8 mouse cellular contexts compared by ENCODE assay signal in genomic region chr11:78181830-78182357, GRCm38 (mm10). TPM values are rescaled to one million over a fixed set of nuclear protein-coding genes. Genes with fewer than 3 reads are reported as not detected.
DNase-seq lines count a peak whose midpoint lies in the region; ATAC-seq and TF ChIP-seq lines count a peak whose summit lies in the region.

No protein-coding gene starts in this region.

- peaks cover 58% of the 10 kb centered on the region for H3K4me1 ChIP-seq in kidney, embryonic 15.5 days
- H3K4me1 ChIP-seq in kidney, adult 2 months (ENCODE audit: control insufficient read depth, insufficient read depth, low read length) = peaks cover 9% of the 10 kb centered on the region; the same call in 1 of the 2 replicates
- peaks cover 44% of the 10 kb centered on the region for H3K4me1 ChIP-seq in embryonic facial prominence, embryonic 12.5 days
- peaks cover 34% of the 10 kb centered on the region for H3K4me1 ChIP-seq in intestine, embryonic 15.5 days (replicated peaks)

- H3K4me3 ChIP-seq in kidney, embryonic 15.5 days (replicated peaks) = peak overlapping the region; percentile 95
- no peak overlapping the region for H3K4me3 ChIP-seq in kidney, adult 2 months (ENCODE audit: insufficient read depth, low read depth, low read length)
- peak overlapping the region; percentile 90 for H3K4me3 ChIP-seq in embryonic facial prominence, embryonic 12.5 days
- peak overlapping the region; percentile 70 for H3K4me3 ChIP-seq in intestine, embryonic 15.5 days (replicated peaks)
- peak overlapping the region; percentile 91 for H3K4me3 ChIP-seq in myocyte

- H3K27me3 ChIP-seq in kidney, embryonic 15.5 days = no peaks in the 10 kb centered on the region
- H3K27me3 ChIP-seq in kidney, adult 2 months (replicated peaks; ENCODE audit: control insufficient read depth, insufficient read depth, low read length) = no peaks in the 10 kb centered on the region
- no peaks in the 10 kb centered on the region for H3K27me3 ChIP-seq in embryonic facial prominence, embryonic 12.5 days
- H3K27me3 ChIP-seq in intestine, embryonic 15.5 days (replicated peaks) = no peaks in the 10 kb centered on the region
- no peaks in the 10 kb centered on the region for H3K27me3 ChIP-seq in myocyte (ENCODE audit: control insufficient read depth, insufficient read depth, insufficient read length)

- H3K9ac ChIP-seq in kidney, embryonic 15.5 days = peak overlapping the region; percentile 97
- peak overlapping the region; percentile 93 for H3K9ac ChIP-seq in embryonic facial prominence, embryonic 12.5 days
- peak overlapping the region; percentile 82 for H3K9ac ChIP-seq in intestine, embryonic 15.5 days

- 39% methylated on average over 2 of the region's 2 CpGs for WGBS in kidney, embryonic 15.5 days
- 36% methylated on average over 2 of the region's 2 CpGs for WGBS in kidney, adult 2 months
- WGBS in embryonic facial prominence, embryonic 12.5 days = 38% methylated on average over 2 of the region's 2 CpGs
- WGBS in intestine, embryonic 15.5 days = 37% methylated on average over 2 of the region's 2 CpGs

- no peak for DNase-seq in kidney, adult 2 months
- no peak for DNase-seq in gastrocnemius, adult 18-20 months (ENCODE audit: low spot score)
- DNase-seq in left cerebral cortex, adult 9 months (ENCODE audit: low spot score in 2 of 2) = no peak
- no peak for DNase-seq in left cerebral cortex, postnatal 14 days (ENCODE audit: low spot score in 2 of 2)

- H3ac ChIP-seq in myocyte (ENCODE audit: control insufficient read depth, insufficient read length) = no peak overlapping the region

- intact Hi-C loops in left cerebral cortex, postnatal 14 days (cut with DNase I) = no loop called here

- peak overlapping the region; percentile 94 for H3K4me2 ChIP-seq in kidney, embryonic 15.5 days
- H3K4me2 ChIP-seq in embryonic facial prominence, embryonic 12.5 days (replicated peaks) = peak overlapping the region; percentile 84
- peak overlapping the region; percentile 83 for H3K4me2 ChIP-seq in intestine, embryonic 15.5 days (replicated peaks)
- peak overlapping the region; percentile 95 for H3K4me2 ChIP-seq in myocyte (ENCODE audit: low read depth)

- no peak for TF ChIP-seq POLR2A in kidney, adult 2 months (IDR thresholded peaks at IDR 0.05; ENCODE audit: low read depth, low read length)
- TF ChIP-seq POLR2A in myocyte (IDR thresholded peaks at IDR 0.05; ENCODE audit: insufficient read length, low read depth) = peak; percentile 11

- H3K9me3 ChIP-seq in kidney, embryonic 15.5 days (replicated peaks) = no peaks in the 10 kb centered on the region
- H3K9me3 ChIP-seq in embryonic facial prominence, embryonic 12.5 days = no peaks in the 10 kb centered on the region
- no peaks in the 10 kb centered on the region for H3K9me3 ChIP-seq in intestine, embryonic 15.5 days

- no peak for TF ChIP-seq CTCF in kidney, adult 2 months (conservative IDR thresholded peaks at IDR 0.05; ENCODE audit: insufficient read depth, insufficient read length, low read depth, low read length)

- H3K27ac ChIP-seq in kidney, embryonic 15.5 days = no peak overlapping the region
- H3K27ac ChIP-seq in kidney, adult 2 months (ENCODE audit: insufficient read depth, low read depth, low read length) = no peak overlapping the region
- H3K27ac ChIP-seq in embryonic facial prominence, embryonic 12.5 days = no peak overlapping the region
- H3K27ac ChIP-seq in intestine, embryonic 15.5 days = 0 out of 2 replicates have a peak overlapping the region, but pooled peaks have one; percentile 45

- ATAC-seq in kidney, embryonic 15.5 days (replicated peaks; ENCODE audit: low FRiP score) = no peak
- no peak for ATAC-seq in embryonic facial prominence, embryonic 12.5 days (ENCODE audit: insufficient number of reproducible peaks, insufficient read depth, low FRiP score, low TSS enrichment)
- no peak for ATAC-seq in intestine, embryonic 15.5 days

- peaks cover 32% of the 10 kb centered on the region for H3K36me3 ChIP-seq in kidney, embryonic 15.5 days
- peaks cover 4% of the 10 kb centered on the region; the same call in 1 of the 2 replicates for H3K36me3 ChIP-seq in kidney, adult 2 months (ENCODE audit: control insufficient read depth, insufficient read depth, low read length)
- peaks cover 26% of the 10 kb centered on the region for H3K36me3 ChIP-seq in embryonic facial prominence, embryonic 12.5 days
- H3K36me3 ChIP-seq in intestine, embryonic 15.5 days = peaks cover 9% of the 10 kb centered on the region
- H3K36me3 ChIP-seq in myocyte (ENCODE audit: control insufficient read depth, insufficient read depth) = peaks cover 32% of the 10 kb centered on the region

- peaks cover 33% of the 10 kb centered on the region for H3K79me2 ChIP-seq in myocyte (ENCODE audit: control insufficient read depth, insufficient read depth)

TF ChIP-seq in myocyte, 11 proteins besides CTCF, POLR2A, EP300 and RAD21:
- no peak for TF ChIP-seq MAX (IDR thresholded peaks at IDR 0.05; ENCODE audit: low read depth)
- no peak for TF ChIP-seq CEBPB (IDR thresholded peaks at IDR 0.05; ENCODE audit: insufficient read depth, poor library complexity, severe bottlenecking)
- TF ChIP-seq POLR2AphosphoS2 (IDR thresholded peaks at IDR 0.05; ENCODE audit: insufficient read length, low read depth) = peak; percentile 22

RNA-seq across cellular contexts. Expression of gene Rpl23a, which starts 1.5 kb away (rescaled TPM):
- polyA plus RNA-seq in kidney, embryonic 15.5 days (2015; fragmentation: Nextera tagmentation; extraction: Ambion mirVana) = 1,327 and 1,492 TPM in 2 replicates
- 153 and 278 TPM in 2 replicates for polyA plus RNA-seq in kidney, adult 2 months (2012; rRNA removed)
- 1,221 and 1,230 TPM in 2 replicates for polyA plus RNA-seq in embryonic facial prominence, embryonic 12.5 days (2016; fragmentation: Nextera tagmentation; extraction: Ambion mirVana)
- polyA plus RNA-seq in intestine, embryonic 15.5 days (2015; fragmentation: Nextera tagmentation; extraction: Ambion mirVana) = 1,310 and 1,463 TPM in 2 replicates
- polyA plus RNA-seq in myocyte (2012; fragmentation: generic; extraction: Trizol) = 3,571 TPM
- total RNA-seq in gastrocnemius, adult 18-20 months (2021) = 100 to 1,000 TPM; 845 to 889 TPM
- total RNA-seq in left cerebral cortex, postnatal 14 days (2021) = 100 to 1,000 TPM; 643 to 660 TPM

RNA-seq across cellular contexts. Expression of gene Tlcd1, which starts 5.4 kb away (rescaled TPM):
- polyA plus RNA-seq in kidney, embryonic 15.5 days (2015; fragmentation: Nextera tagmentation; extraction: Ambion mirVana) = 28.7 and 31.8 TPM in 2 replicates
- 78.2 and 144 TPM in 2 replicates for polyA plus RNA-seq in kidney, adult 2 months (2012; rRNA removed)
- 13.5 and 14.2 TPM in 2 replicates for polyA plus RNA-seq in embryonic facial prominence, embryonic 12.5 days (2016; fragmentation: Nextera tagmentation; extraction: Ambion mirVana)
- polyA plus RNA-seq in intestine, embryonic 15.5 days (2015; fragmentation: Nextera tagmentation; extraction: Ambion mirVana) = 39.1 and 39.8 TPM in 2 replicates
- 17.4 TPM for polyA plus RNA-seq in myocyte (2012; fragmentation: generic; extraction: Trizol)
- total RNA-seq in gastrocnemius, adult 18-20 months (2021) = 1 to 10 TPM; 1.5 to 2.2 TPM
- total RNA-seq in left cerebral cortex, postnatal 14 days (2021) = 10 to 100 TPM; 27.4 to 29.6 TPM

RNA-seq across cellular contexts. Expression of gene Nek8, which starts 5.4 kb away (rescaled TPM):
- 21.1 and 25.0 TPM in 2 replicates for polyA plus RNA-seq in kidney, embryonic 15.5 days (2015; fragmentation: Nextera tagmentation; extraction: Ambion mirVana)
- 18.3 and 24.6 TPM in 2 replicates for polyA plus RNA-seq in kidney, adult 2 months (2012; rRNA removed)
- polyA plus RNA-seq in embryonic facial prominence, embryonic 12.5 days (2016; fragmentation: Nextera tagmentation; extraction: Ambion mirVana) = 17.5 and 18.9 TPM in 2 replicates
- polyA plus RNA-seq in intestine, embryonic 15.5 days (2015; fragmentation: Nextera tagmentation; extraction: Ambion mirVana) = 14.4 and 17.1 TPM in 2 replicates
- 9.6 TPM for polyA plus RNA-seq in myocyte (2012; fragmentation: generic; extraction: Trizol)
- total RNA-seq in gastrocnemius, adult 18-20 months (2021) = under 1 TPM; 0.37 to 0.50 TPM
- 1 to 10 TPM; 3.3 to 3.5 TPM for total RNA-seq in left cerebral cortex, postnatal 14 days (2021)

RNA-seq across cellular contexts. Expression of gene Rab34, which starts 6.3 kb away (rescaled TPM):
- 113 and 132 TPM in 2 replicates for polyA plus RNA-seq in kidney, embryonic 15.5 days (2015; fragmentation: Nextera tagmentation; extraction: Ambion mirVana)
- polyA plus RNA-seq in kidney, adult 2 months (2012; rRNA removed) = 78.1 and 92.4 TPM in 2 replicates
- 164 and 181 TPM in 2 replicates for polyA plus RNA-seq in embryonic facial prominence, embryonic 12.5 days (2016; fragmentation: Nextera tagmentation; extraction: Ambion mirVana)
- polyA plus RNA-seq in intestine, embryonic 15.5 days (2015; fragmentation: Nextera tagmentation; extraction: Ambion mirVana) = 87.9 and 91.4 TPM in 2 replicates
- 88.8 TPM for polyA plus RNA-seq in myocyte (2012; fragmentation: generic; extraction: Trizol)
- 1 to 10 TPM; 2.5 to 3.5 TPM for total RNA-seq in gastrocnemius, adult 18-20 months (2021)
- total RNA-seq in left cerebral cortex, postnatal 14 days (2021) = 10 to 100 TPM; 32.6 to 34.5 TPM

RNA-seq across cellular contexts. Expression of gene Proca1, which starts 11.3 kb away (rescaled TPM):
- 3.1 and 4.3 TPM in 2 replicates for polyA plus RNA-seq in kidney, embryonic 15.5 days (2015; fragmentation: Nextera tagmentation; extraction: Ambion mirVana)
- 1.2 and 1.8 TPM in 2 replicates for polyA plus RNA-seq in kidney, adult 2 months (2012; rRNA removed)
- polyA plus RNA-seq in embryonic facial prominence, embryonic 12.5 days (2016; fragmentation: Nextera tagmentation; extraction: Ambion mirVana) = 2.9 TPM in 2 replicates
- polyA plus RNA-seq in intestine, embryonic 15.5 days (2015; fragmentation: Nextera tagmentation; extraction: Ambion mirVana) = 2.6 and 3.1 TPM in 2 replicates
- polyA plus RNA-seq in myocyte (2012; fragmentation: generic; extraction: Trizol) = 0.14 TPM
- under 1 TPM; 0.47 to 0.57 TPM for total RNA-seq in gastrocnemius, adult 18-20 months (2021)
- 1 to 10 TPM; 5.1 to 6.7 TPM for total RNA-seq in left cerebral cortex, postnatal 14 days (2021)
